Mouse (Mus musculus) E14TG2a.4 (cell line): ENCODE data around the gene Nova1.

ENCODE experiments used
- CTCF ChIP-seq: conservative IDR thresholded peaks from 2 replicates; pipeline ENCODE4 v1.5.1; 2014; ENCODE audit warnings: low read length
- POU5F1 ChIP-seq: IDR thresholded peaks from 2 replicates; pipeline ENCODE4 v1.6.1; 2014; ENCODE audit warnings: low read length, borderline replicate concordance

DNA sequence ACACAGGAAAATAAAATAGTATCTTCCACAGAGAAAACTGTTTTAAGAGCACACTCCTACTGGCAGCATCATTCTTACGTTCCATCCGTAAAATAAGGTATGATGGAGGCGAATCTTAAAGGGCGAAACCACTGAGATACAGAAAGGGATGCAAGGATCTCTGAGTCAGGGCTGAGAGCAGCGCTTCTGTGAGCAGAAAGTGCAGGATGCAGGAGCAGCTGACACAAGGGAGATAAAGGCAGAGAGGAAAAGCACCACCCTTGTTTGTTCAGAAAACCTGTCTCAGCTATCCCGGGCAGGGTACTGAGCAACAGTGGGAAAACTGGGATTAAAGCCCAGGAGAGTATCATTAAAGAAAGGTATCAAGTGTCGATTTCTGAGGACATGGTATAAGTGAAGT, 59.3 kb downstream of the Nova1 start:
- TF ChIP-seq CTCF: no peak
- no peak for TF ChIP-seq POU5F1
